8 mouse cellular contexts compared by ENCODE assay signal in the genomic region with DNA sequence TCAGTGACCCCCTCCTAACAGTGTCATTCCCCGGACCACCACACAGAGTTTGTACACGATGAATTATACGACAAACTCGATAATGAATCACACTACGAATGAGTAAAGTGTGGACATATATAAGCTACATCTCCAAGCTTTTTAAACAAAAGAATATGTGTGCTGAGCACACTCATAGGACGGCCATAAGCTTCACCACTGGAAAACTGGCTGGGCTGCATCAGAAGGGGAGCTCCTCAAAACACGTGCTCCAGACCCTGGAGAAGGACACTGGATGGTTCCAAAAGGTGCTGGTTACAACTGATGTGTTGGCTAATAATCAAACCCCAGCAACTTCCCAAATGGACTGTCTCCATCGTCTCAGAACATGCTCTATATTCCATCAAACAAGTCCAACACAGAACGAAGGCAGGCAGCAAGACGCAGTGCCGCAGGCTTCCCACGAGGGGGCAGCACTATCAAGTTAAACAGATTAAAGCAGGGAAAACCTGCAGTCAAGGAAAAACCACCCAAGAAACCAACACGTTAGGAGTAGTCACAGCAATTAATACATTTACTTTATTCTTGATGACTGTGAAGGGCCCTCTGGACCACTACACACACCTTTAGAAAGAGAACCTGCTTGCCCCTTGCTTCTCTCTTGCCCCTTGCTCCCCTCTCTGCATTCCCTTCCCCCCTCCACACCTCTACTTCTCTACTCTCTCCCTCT. TPM values are rescaled to one million over a fixed set of nuclear protein-coding genes. Genes with fewer than 3 reads are reported as not detected.
DNase-seq lines count a peak whose midpoint lies in the region; ATAC-seq and TF ChIP-seq lines count a peak whose summit lies in the region.

No protein-coding gene starts in this region.

- DNase-seq in kidney, adult 18-20 months = peak; percentile 81
- DNase-seq in cerebellum, postnatal 36 days = peak; percentile 67 to 74
- peak; percentile 20 to 40 for DNase-seq in gastrocnemius, adult 8-10 months (ENCODE audit: low spot score in 2 of 2)
- peak; percentile 77 for DNase-seq in kidney, postnatal 0 days (ENCODE audit: low spot score)
- peak; percentile 59 for DNase-seq in liver, embryonic 11.5 days (ENCODE audit: low spot score)
- peak; percentile 75 for DNase-seq in neural tube, embryonic 10.5 days (ENCODE audit: extremely low spot score, low spot score)
- DNase-seq in stomach, postnatal 0 days (ENCODE audit: low spot score) = peak; percentile 85

- H3K4me1 ChIP-seq in kidney, embryonic 15.5 days = peaks cover 10% of the 10 kb centered on the region
- H3K4me1 ChIP-seq in kidney, postnatal 0 days (replicated peaks; ENCODE audit: insufficient read depth, low read length) = peaks cover 4% of the 10 kb centered on the region; the same call in 1 of the 2 replicates
- no peaks in the 10 kb centered on the region for H3K4me1 ChIP-seq in liver, embryonic 11.5 days (replicated peaks; ENCODE audit: control insufficient read depth, insufficient read depth, low read length)
- no peaks in the 10 kb centered on the region for H3K4me1 ChIP-seq in stomach, postnatal 0 days (replicated peaks; ENCODE audit: control insufficient read depth, insufficient read depth)

- 57% methylated on average over 13 of the region's 13 CpGs for WGBS in kidney, embryonic 15.5 days
- 53% methylated on average over 13 of the region's 13 CpGs for WGBS in kidney, postnatal 0 days
- WGBS in liver, embryonic 11.5 days = 61% methylated on average over 13 of the region's 13 CpGs
- WGBS in stomach, postnatal 0 days = 49% methylated on average over 13 of the region's 13 CpGs

- no peak for TF ChIP-seq EP300 in stomach, postnatal 0 days (optimal IDR thresholded peaks at IDR 0.05)

- H3K4me3 ChIP-seq in kidney, embryonic 15.5 days (replicated peaks) = no peak overlapping the region
- H3K4me3 ChIP-seq in kidney, postnatal 0 days (replicated peaks; ENCODE audit: low read depth, low read length) = no peak overlapping the region
- no peak overlapping the region for H3K4me3 ChIP-seq in liver, embryonic 11.5 days (ENCODE audit: low read depth, low read length)
- H3K4me3 ChIP-seq in stomach, postnatal 0 days (ENCODE audit: low read depth, low read length) = no peak overlapping the region

- TF ChIP-seq CTCF in kidney, postnatal 0 days (IDR thresholded peaks at IDR 0.05; ENCODE audit: low read depth) = peak; percentile 93
- peak; percentile 93 for TF ChIP-seq CTCF in stomach, postnatal 0 days (IDR thresholded peaks at IDR 0.05; ENCODE audit: low read depth)

- no peak overlapping the region for H3K4me2 ChIP-seq in kidney, embryonic 15.5 days
- H3K4me2 ChIP-seq in kidney, postnatal 0 days (ENCODE audit: low read length) = no peak overlapping the region
- no peak overlapping the region for H3K4me2 ChIP-seq in liver, embryonic 11.5 days
- no peak overlapping the region for H3K4me2 ChIP-seq in stomach, postnatal 0 days (replicated peaks; ENCODE audit: low read depth)

- no peak for ATAC-seq in kidney, embryonic 15.5 days (replicated peaks; ENCODE audit: low FRiP score)
- ATAC-seq in kidney, postnatal 0 days (replicated peaks; ENCODE audit: low FRiP score, low read depth) = 0 out of 2 replicates have a peak, but pooled peaks have one; percentile 25
- no peak; the same call in 1 of the 2 replicates for ATAC-seq in liver, embryonic 11.5 days (replicated peaks; ENCODE audit: low FRiP score)
- ATAC-seq in stomach, postnatal 0 days (ENCODE audit: low FRiP score, low TSS enrichment) = peak; percentile 43

- H3K27me3 ChIP-seq in kidney, embryonic 15.5 days = no peaks in the 10 kb centered on the region
- no peaks in the 10 kb centered on the region for H3K27me3 ChIP-seq in kidney, postnatal 0 days (ENCODE audit: insufficient read depth, low read length)
- no peaks in the 10 kb centered on the region for H3K27me3 ChIP-seq in liver, embryonic 11.5 days (replicated peaks; ENCODE audit: control insufficient read depth, insufficient read depth, low read length)
- no peaks in the 10 kb centered on the region for H3K27me3 ChIP-seq in stomach, postnatal 0 days (ENCODE audit: control insufficient read depth, insufficient read depth, low read length)

- H3K27ac ChIP-seq in kidney, embryonic 15.5 days = no peak overlapping the region
- no peak overlapping the region for H3K27ac ChIP-seq in kidney, postnatal 0 days
- H3K27ac ChIP-seq in liver, embryonic 11.5 days (ENCODE audit: low read depth, low read length) = no peak overlapping the region
- no peak overlapping the region for H3K27ac ChIP-seq in stomach, postnatal 0 days (replicated peaks)

- H3K9me3 ChIP-seq in kidney, embryonic 15.5 days (replicated peaks) = no peaks in the 10 kb centered on the region
- H3K9me3 ChIP-seq in kidney, postnatal 0 days (replicated peaks; ENCODE audit: low read length) = no peaks in the 10 kb centered on the region
- no peaks in the 10 kb centered on the region for H3K9me3 ChIP-seq in liver, embryonic 11.5 days (ENCODE audit: control insufficient read depth, low read length)
- no peaks in the 10 kb centered on the region for H3K9me3 ChIP-seq in stomach, postnatal 0 days (ENCODE audit: control insufficient read depth, low read length)

- H3K36me3 ChIP-seq in kidney, embryonic 15.5 days = peaks cover 33% of the 10 kb centered on the region
- no peaks in the 10 kb centered on the region for H3K36me3 ChIP-seq in kidney, postnatal 0 days (ENCODE audit: insufficient read depth, low read length)
- peaks cover 9% of the 10 kb centered on the region; the same call in 1 of the 2 replicates for H3K36me3 ChIP-seq in liver, embryonic 11.5 days (ENCODE audit: control insufficient read depth, insufficient read depth, low read length)
- no peaks in the 10 kb centered on the region; the same call in 1 of the 2 replicates for H3K36me3 ChIP-seq in stomach, postnatal 0 days (ENCODE audit: control insufficient read depth, insufficient read depth, low read length)

- H3K9ac ChIP-seq in kidney, embryonic 15.5 days = no peak overlapping the region
- H3K9ac ChIP-seq in kidney, postnatal 0 days (ENCODE audit: low read depth, low read length) = no peak overlapping the region
- H3K9ac ChIP-seq in liver, embryonic 11.5 days (ENCODE audit: low read depth, low read length) = no peak overlapping the region
- H3K9ac ChIP-seq in stomach, postnatal 0 days (ENCODE audit: low read length) = no peak overlapping the region

RNA-seq across cellular contexts. Expression of a gene that starts 30.5 kb away (rescaled TPM):
- polyA plus RNA-seq in kidney, embryonic 15.5 days (2015; fragmentation: Nextera tagmentation; extraction: Ambion mirVana) = 56.6 and 59.0 TPM in 2 replicates
- total RNA-seq in gastrocnemius, adult 8-10 months (2022) = 10 to 100 TPM; 18.4 to 23.3 (median 20.8) TPM
- polyA plus RNA-seq in kidney, postnatal 0 days (2015; fragmentation: Nextera tagmentation; extraction: Ambion mirVana) = 65.0 and 65.4 TPM in 2 replicates
- polyA plus RNA-seq in liver, embryonic 11.5 days (2014; fragmentation: Nextera tagmentation; extraction: Ambion mirVana) = 33.7 and 35.2 TPM in 2 replicates
- polyA plus RNA-seq in stomach, postnatal 0 days (2015; fragmentation: Nextera tagmentation; extraction: Ambion mirVana) = 94.8 and 99.4 TPM in 2 replicates

RNA-seq across cellular contexts. Expression of a gene that starts 37.5 kb away (rescaled TPM):
- polyA plus RNA-seq in kidney, embryonic 15.5 days (2015; fragmentation: Nextera tagmentation; extraction: Ambion mirVana) = 1.2 and 1.7 TPM in 2 replicates
- 1 to 10 TPM; 2.2 to 3.8 (median 3.2) TPM for total RNA-seq in gastrocnemius, adult 8-10 months (2022)
- 1.1 and 1.6 TPM in 2 replicates for polyA plus RNA-seq in kidney, postnatal 0 days (2015; fragmentation: Nextera tagmentation; extraction: Ambion mirVana)
- 0.29 TPM in 1 of 2 replicates, not detected in the other for polyA plus RNA-seq in liver, embryonic 11.5 days (2014; fragmentation: Nextera tagmentation; extraction: Ambion mirVana)
- 4.5 and 8.1 TPM in 2 replicates for polyA plus RNA-seq in stomach, postnatal 0 days (2015; fragmentation: Nextera tagmentation; extraction: Ambion mirVana)

Comparison
In these comparisons a context has a peak if more than half of its experiments do, and no peak if none do; other contexts are left out.
1. ATAC-seq: peak in kidney, postnatal 0 days (single experiment) and stomach, postnatal 0 days (single experiment); none in kidney, embryonic 15.5 days (single experiment) and liver, embryonic 11.5 days (single experiment).
2. DNase-seq: peak in every context shown above with its lines; median percentile 85 in stomach, postnatal 0 days; 81 in kidney, adult 18-20 months; 77 in kidney, postnatal 0 days; 75 in neural tube, embryonic 10.5 days; 70 in cerebellum, postnatal 36 days; 59 in liver, embryonic 11.5 days; 30 in gastrocnemius, adult 8-10 months.